Mouse (Mus musculus) regulatory T cell (primary cell): ENCODE results near the gene Pitpnc1.

Experiments used
- in situ Hi-C: fragments of 300-600 bp; cut with MboI, MseI; formaldehyde crosslinking; loops from one replicate; pipeline ENCODE4 v1.15.1; 2025; ENCODE audit warnings: high pct_unique_total_duplicates

The Pitpnc1 gene

DNA sequence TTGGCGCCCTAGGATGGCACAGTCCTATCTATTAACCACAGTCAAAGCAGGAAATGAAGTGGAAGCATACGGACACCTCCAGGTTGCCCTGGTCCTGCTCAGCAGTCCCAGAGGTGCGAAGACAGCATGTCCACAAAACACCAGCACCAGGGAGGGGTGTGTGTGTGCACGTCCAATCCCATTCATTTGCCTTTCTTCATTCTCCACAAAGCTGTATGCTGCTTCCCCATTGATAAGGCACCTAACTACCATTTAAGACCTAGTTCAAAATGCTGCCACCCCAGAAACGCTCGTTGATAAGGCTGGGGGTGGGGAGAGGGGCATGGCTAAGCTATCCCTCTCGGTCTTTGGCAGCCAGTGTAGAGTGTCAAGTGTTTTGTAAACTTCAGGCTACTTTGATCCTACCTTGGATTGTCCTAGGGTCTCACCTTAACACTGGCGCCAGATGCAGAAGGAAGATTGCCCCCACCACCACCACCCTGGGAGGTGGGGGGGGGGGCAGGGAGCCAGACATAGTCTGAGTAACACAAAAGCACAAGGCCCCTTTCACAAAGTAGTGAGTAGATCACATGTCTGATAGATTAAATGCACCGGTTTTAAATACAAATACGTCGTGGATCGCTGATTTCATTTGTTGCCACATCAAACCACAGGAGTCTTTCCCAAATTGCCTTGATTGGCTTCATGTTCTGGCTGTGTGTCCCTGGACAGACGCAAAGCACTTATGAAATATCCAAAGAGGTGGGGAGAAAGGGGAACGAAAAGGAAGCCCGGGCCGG, 2.1 kb downstream of the Pitpnc1 start:
- in situ Hi-C loops, result loop anchor here (5.0 kb wide), 1 partner anchor 191 kb away; no protein-coding TSS in a partner anchor

- in situ Hi-C loops, result loop anchor here (5.0 kb wide), 1 partner anchor 190 kb away; no protein-coding TSS in a partner anchor
Measured at GRCm38 (mm10) chr11:107466611-107467391, 3.7 kb downstream of the Pitpnc1 start.

- in situ Hi-C loops, result loop anchor here (5.0 kb wide), 1 partner anchor 189 kb away; no protein-coding TSS in a partner anchor
Measured at GRCm38 (mm10) chr11:107465969-107466368, 4.5 kb downstream of the Pitpnc1 start.

- in situ Hi-C loops, result loop anchor here (5.0 kb wide), 1 partner anchor 188 kb away; no protein-coding TSS in a partner anchor
Measured at GRCm38 (mm10) chr11:107465041-107465440, 5.5 kb downstream of the Pitpnc1 start.

DNA sequence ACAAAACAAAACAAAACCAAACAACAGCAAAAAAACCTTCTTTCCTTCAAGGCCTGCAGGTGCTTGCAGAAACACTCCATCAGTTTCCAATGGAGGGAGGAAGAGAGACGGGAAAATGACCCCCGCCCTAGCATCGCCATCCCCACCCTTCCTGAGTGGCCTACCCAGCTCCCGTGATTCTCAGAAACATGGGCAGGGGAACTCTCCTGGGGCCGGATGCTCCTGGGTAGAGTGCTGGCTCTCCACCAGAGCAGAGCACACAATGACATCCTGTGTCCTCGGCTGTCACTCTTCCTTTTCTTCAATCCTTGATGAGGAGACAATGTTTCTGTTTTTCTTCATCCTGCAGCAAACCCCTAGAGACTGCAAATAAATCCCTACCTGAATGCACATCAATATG, 6.4 kb downstream of the Pitpnc1 start:
- in situ Hi-C loops, result no loop called here

DNA sequence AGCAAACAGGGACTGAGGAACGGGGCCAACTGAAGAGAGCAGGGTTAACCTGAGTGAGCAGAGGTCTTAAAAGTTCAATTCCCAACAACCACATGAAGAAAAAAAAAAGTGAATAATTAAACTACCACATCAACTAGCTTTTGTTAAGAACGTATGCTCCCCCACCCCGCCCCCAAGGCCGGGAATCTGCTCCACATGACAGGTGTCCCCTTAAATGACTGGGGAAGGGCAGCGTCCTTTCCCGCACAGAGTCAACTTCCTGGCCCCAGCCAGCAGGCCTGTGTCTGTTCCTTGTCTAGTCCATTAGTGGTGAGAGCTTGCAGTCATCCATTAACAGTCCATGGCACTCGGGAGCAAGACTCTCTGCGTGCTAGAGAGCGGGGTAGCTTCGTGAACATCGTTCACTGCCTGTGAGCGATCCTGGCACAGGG, 7.2 kb downstream of the Pitpnc1 start:
- in situ Hi-C loops, result no loop called here

GRCm38 (mm10) chr11:107462478-107462877, 8.0 kb downstream of the Pitpnc1 start:
- in situ Hi-C loops, result no loop called here

- in situ Hi-C loops, result no loop called here
Measured at GRCm38 (mm10) chr11:107459828-107460227, 10.7 kb downstream of the Pitpnc1 start.

GRCm38 (mm10) chr11:107458986-107459385, 11.5 kb downstream of the Pitpnc1 start:
- in situ Hi-C loops, result no loop called here

DNA sequence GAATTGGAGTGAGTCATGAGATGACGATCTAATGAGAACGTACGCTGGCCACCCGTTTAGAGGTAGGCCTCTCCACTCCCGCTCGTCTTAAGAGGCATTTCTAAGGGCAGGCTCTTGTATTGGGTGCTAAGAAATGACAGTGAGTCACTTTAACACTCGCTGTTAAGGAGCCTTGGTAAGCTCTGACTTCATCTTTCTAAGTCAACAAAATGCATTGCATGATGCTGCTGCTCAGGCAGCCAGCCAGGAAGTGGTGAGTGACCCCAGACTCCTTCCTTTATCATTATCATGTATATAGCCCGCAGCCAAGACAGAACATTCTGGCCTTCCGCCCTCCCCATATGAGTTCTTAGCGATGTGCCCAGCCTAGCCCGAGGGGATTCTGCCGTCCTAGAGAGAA, 12.2 kb downstream of the Pitpnc1 start:
- in situ Hi-C loops, result no loop called here

DNA sequence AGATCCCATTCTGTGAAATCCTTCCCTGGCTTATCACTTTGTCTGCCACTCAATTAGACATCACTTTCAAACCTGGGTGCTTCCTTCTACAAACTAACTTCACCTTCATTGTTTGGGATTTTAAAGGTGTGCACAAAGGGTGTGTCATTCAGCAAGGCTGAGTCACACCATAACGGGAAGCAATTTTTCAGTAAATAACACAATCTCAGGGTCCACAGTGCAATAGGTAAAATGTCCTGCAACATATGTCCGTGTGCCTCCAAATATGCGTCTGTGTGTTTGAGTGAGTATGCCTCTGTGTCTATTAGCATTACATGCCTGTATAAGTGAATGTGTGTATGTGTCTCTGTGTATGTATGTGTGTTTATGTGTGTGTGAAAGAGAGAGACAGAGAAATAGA, 13.2 kb downstream of the Pitpnc1 start:
- in situ Hi-C loops, result no loop called here

GRCm38 (mm10) chr11:107454546-107455462, 15.7 kb downstream of the Pitpnc1 start:
- in situ Hi-C loops, result no loop called here

- in situ Hi-C loops, result no loop called here
Measured at GRCm38 (mm10) chr11:107452053-107452452, 18.4 kb downstream of the Pitpnc1 start.

DNA sequence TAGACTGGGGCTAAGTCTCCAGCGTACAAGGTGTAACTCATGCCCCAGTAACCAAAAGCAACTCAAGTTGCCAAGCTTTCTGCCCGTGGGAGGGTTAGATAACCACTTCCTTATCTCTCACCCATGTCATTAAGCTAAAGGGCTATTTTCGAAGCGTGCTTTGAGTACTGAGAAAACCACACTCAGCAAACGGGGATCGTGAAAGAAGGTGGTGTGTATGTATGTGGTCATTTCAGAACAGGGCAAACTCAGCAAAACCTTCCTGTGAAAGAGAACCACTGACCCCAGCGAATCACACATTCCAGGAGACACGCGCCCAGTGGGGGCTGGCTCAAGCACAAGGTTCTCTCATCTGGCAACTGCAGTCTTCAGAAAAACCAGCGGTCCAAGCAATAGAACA, 19.4 kb downstream of the Pitpnc1 start:
- in situ Hi-C loops, result no loop called here

DNA sequence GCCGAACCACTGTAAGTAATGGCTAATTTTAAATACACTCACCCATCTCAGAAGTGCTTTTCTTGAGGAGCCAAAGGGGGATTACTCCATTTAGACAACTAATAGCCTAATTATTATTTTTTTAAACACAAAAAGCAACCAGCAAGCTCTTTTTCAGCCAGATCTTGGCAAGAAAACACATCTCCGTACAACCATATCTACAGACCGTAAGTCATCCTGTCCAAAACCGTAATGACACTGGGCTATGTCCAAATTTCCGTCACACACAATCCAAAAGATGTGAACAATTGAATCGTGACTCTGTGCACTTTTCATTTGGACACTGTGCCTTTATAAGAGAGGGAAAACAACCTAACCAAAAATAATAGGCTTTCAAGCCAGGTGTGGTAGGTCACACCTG, 20.4 kb downstream of the Pitpnc1 start:
- in situ Hi-C loops, result no loop called here

DNA sequence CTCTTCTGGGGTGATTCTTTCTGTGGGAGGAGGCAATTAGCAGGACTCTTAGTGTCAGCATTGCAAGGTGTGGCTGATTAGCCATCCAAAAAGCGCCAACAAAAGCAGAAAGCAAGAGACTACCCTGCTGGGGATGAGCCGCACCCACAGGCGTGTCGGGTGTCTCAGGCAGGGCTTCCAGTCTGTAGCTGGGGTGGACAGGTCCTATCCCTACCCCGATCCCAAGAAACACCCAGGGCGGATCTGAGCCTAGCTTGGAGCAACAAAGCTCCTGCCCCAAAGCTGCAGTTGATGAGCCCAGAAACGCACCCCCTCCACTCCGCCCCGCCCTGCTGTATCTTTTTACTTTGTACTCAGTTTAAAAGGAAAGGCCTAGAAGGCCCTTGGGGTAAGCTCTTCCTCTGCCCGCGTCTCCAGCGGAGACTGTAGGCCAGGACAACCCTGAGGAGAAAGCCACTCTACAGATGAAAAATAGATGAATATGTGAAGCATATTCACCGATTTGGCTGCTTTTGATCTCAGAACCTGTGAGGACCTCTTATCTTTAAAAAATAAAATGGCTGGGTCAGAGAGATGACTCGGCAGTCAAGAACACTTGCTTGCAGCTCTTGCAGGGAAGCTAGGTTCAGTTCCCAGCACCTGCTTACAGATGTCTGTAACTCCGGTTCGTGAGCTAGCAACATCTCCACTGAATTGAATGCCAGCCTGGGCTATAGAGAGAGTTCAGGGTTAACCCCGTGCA, 21.2 kb downstream of the Pitpnc1 start:
- in situ Hi-C loops, result loop anchor here (10.0 to 25.0 kb wide), 2 partner anchors 1825 to 1913 kb away; partner anchors contain the start of gene Gna13

DNA sequence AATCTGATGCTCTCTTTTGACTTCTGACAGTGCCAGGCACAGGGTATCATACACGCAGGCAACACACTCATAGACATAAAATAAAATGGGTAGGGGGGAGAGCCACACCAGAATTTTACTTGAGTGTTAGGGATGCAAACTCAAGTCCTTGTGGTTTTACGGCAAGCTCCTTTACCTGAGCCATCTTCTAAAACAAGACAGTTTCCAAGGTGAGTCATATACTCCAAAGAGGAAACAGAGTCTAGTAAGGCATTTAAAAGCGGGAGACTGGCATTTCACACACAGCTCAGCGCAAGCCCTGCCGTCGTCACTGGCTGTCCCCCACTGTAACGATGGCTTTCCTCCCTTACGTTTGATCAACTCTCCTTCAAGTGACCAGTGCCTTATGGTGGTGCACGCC, 22.6 kb downstream of the Pitpnc1 start:
- in situ Hi-C loops, result loop anchor here (10.0 to 25.0 kb wide), 2 partner anchors 1827 to 1914 kb away; partner anchors contain the start of gene Gna13

GRCm38 (mm10) chr11:107447349-107447748, 23.1 kb downstream of the Pitpnc1 start:
- in situ Hi-C loops, result loop anchor here (10.0 to 25.0 kb wide), 2 partner anchors 1827 to 1915 kb away; partner anchors contain the start of gene Gna13

GRCm38 (mm10) chr11:107446650-107447049, 23.8 kb downstream of the Pitpnc1 start:
- in situ Hi-C loops, result loop anchor here (10.0 to 25.0 kb wide), 2 partner anchors 1828 to 1916 kb away; partner anchors contain the start of gene Gna13

GRCm38 (mm10) chr11:107445683-107446082, 24.8 kb downstream of the Pitpnc1 start:
- in situ Hi-C loops, result loop anchor here (10.0 to 25.0 kb wide), 2 partner anchors 1829 to 1917 kb away; partner anchors contain the start of gene Gna13
